Mouse (Mus musculus): ENCODE results near the gene Tmem168.

DNA sequence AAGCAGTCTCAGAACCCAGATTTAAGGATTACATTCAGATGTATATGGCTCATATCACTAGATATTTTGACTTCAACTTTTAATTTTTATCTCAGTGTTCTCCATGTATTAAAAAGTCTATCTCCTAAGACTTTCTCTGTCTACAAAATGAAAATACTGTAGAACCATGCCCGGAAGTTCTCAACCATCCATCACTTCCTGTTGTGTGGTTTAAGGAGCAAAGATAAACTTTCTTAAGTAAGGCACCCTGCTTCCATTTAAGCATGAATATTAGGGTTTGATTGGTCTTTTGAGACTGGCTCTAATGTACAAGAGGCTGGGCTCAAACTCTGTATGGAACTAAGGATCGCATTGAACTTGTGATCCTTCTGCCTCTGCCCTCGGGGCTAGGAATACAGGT, 6.7 kb upstream of the Tmem168 start:
- TF ChIP-seq CTCF (IDR thresholded peaks at IDR 0.05; ENCODE audit: low read depth) (no peak), EP300 (IDR thresholded peaks at IDR 0.05; ENCODE audit: low read depth) (no peak)

Measured in liver, embryonic 14.5 days (tissue).